Mouse (Mus musculus): ENCODE measurements around the gene Pitx1. TPM values are rescaled to one million over a fixed set of nuclear protein-coding genes. Genes with fewer than 3 reads are reported as not detected.

Pitx1 gene
- not detected in 2 replicates for total RNA-seq (2017)

GRCm38 (mm10) chr13:55836142-55836625 is at the start of gene Pitx1:
Gene Pitx1, minus strand, starts transcription at chr13:55836192.
- no peak for ATAC-seq (replicated peaks in 1 of 2; ENCODE audit: insufficient read depth in 1 of 2, low FRiP score in 2 of 2, low TSS enrichment in 1 of 2, low read depth in 1 of 2, poor library complexity in 2 of 2, severe bottlenecking in 2 of 2)

GRCm38 (mm10) chr13:55881431-55882202 is 45.6 kb upstream of the Pitx1 start:
- ATAC-seq (replicated peaks in 1 of 2; ENCODE audit: insufficient read depth in 1 of 2, low FRiP score in 2 of 2, low TSS enrichment in 1 of 2, low read depth in 1 of 2, poor library complexity in 2 of 2, severe bottlenecking in 2 of 2), result no peak

GRCm38 (mm10) chr13:55878353-55878752 is 42.4 kb upstream of the Pitx1 start:
- ATAC-seq (replicated peaks in 1 of 2; ENCODE audit: insufficient read depth in 1 of 2, low FRiP score in 2 of 2, low TSS enrichment in 1 of 2, low read depth in 1 of 2, poor library complexity in 2 of 2, severe bottlenecking in 2 of 2), result no peak

- no peak for ATAC-seq (replicated peaks in 1 of 2; ENCODE audit: insufficient read depth in 1 of 2, low FRiP score in 2 of 2, low TSS enrichment in 1 of 2, low read depth in 1 of 2, poor library complexity in 2 of 2, severe bottlenecking in 2 of 2)
These were observed 35.4 kb upstream of the Pitx1 start for GRCm38 (mm10) chr13:55871410-55871809.

- ATAC-seq (replicated peaks in 1 of 2; ENCODE audit: insufficient read depth in 1 of 2, low FRiP score in 2 of 2, low TSS enrichment in 1 of 2, low read depth in 1 of 2, poor library complexity in 2 of 2, severe bottlenecking in 2 of 2), result no peak
These were observed 34.0 kb upstream of the Pitx1 start for GRCm38 (mm10) chr13:55870001-55870400.

GRCm38 (mm10) chr13:55867540-55868103 is 31.6 kb upstream of the Pitx1 start:
- no peak for ATAC-seq (replicated peaks in 1 of 2; ENCODE audit: insufficient read depth in 1 of 2, low FRiP score in 2 of 2, low TSS enrichment in 1 of 2, low read depth in 1 of 2, poor library complexity in 2 of 2, severe bottlenecking in 2 of 2)

GRCm38 (mm10) chr13:55860483-55860882 is 24.5 kb upstream of the Pitx1 start:
- no peak for ATAC-seq (replicated peaks in 1 of 2; ENCODE audit: insufficient read depth in 1 of 2, low FRiP score in 2 of 2, low TSS enrichment in 1 of 2, low read depth in 1 of 2, poor library complexity in 2 of 2, severe bottlenecking in 2 of 2)

- ATAC-seq (replicated peaks in 1 of 2; ENCODE audit: insufficient read depth in 1 of 2, low FRiP score in 2 of 2, low TSS enrichment in 1 of 2, low read depth in 1 of 2, poor library complexity in 2 of 2, severe bottlenecking in 2 of 2), result peak; percentile 67 to 70; a peak in 2 of 4 replicates
These were observed 22.5 kb upstream of the Pitx1 start for GRCm38 (mm10) chr13:55858463-55858862.

GRCm38 (mm10) chr13:55855793-55856192 is 19.8 kb upstream of the Pitx1 start:
- no peak for ATAC-seq (replicated peaks in 1 of 2; ENCODE audit: insufficient read depth in 1 of 2, low FRiP score in 2 of 2, low TSS enrichment in 1 of 2, low read depth in 1 of 2, poor library complexity in 2 of 2, severe bottlenecking in 2 of 2)

GRCm38 (mm10) chr13:55852205-55852604 is 16.2 kb upstream of the Pitx1 start:
- no peak for ATAC-seq (replicated peaks in 1 of 2; ENCODE audit: insufficient read depth in 1 of 2, low FRiP score in 2 of 2, low TSS enrichment in 1 of 2, low read depth in 1 of 2, poor library complexity in 2 of 2, severe bottlenecking in 2 of 2)

GRCm38 (mm10) chr13:55850726-55851125 is 14.7 kb upstream of the Pitx1 start:
- ATAC-seq (replicated peaks in 1 of 2; ENCODE audit: insufficient read depth in 1 of 2, low FRiP score in 2 of 2, low TSS enrichment in 1 of 2, low read depth in 1 of 2, poor library complexity in 2 of 2, severe bottlenecking in 2 of 2), result no peak

- no peak for ATAC-seq (replicated peaks in 1 of 2; ENCODE audit: insufficient read depth in 1 of 2, low FRiP score in 2 of 2, low TSS enrichment in 1 of 2, low read depth in 1 of 2, poor library complexity in 2 of 2, severe bottlenecking in 2 of 2)
These were observed 12.7 kb upstream of the Pitx1 start for GRCm38 (mm10) chr13:55848604-55849190.

GRCm38 (mm10) chr13:55847805-55848204 is 11.8 kb upstream of the Pitx1 start:
- peak; percentile 30 to 42 for ATAC-seq (replicated peaks in 1 of 2; ENCODE audit: insufficient read depth in 1 of 2, low FRiP score in 2 of 2, low TSS enrichment in 1 of 2, low read depth in 1 of 2, poor library complexity in 2 of 2, severe bottlenecking in 2 of 2)

GRCm38 (mm10) chr13:55843700-55844099 is 7.7 kb upstream of the Pitx1 start:
- ATAC-seq (replicated peaks in 1 of 2; ENCODE audit: insufficient read depth in 1 of 2, low FRiP score in 2 of 2, low TSS enrichment in 1 of 2, low read depth in 1 of 2, poor library complexity in 2 of 2, severe bottlenecking in 2 of 2), result no peak

GRCm38 (mm10) chr13:55840223-55840622 is 4.2 kb upstream of the Pitx1 start:
- ATAC-seq (replicated peaks in 1 of 2; ENCODE audit: insufficient read depth in 1 of 2, low FRiP score in 2 of 2, low TSS enrichment in 1 of 2, low read depth in 1 of 2, poor library complexity in 2 of 2, severe bottlenecking in 2 of 2), result no peak

- no peak for ATAC-seq (replicated peaks in 1 of 2; ENCODE audit: insufficient read depth in 1 of 2, low FRiP score in 2 of 2, low TSS enrichment in 1 of 2, low read depth in 1 of 2, poor library complexity in 2 of 2, severe bottlenecking in 2 of 2)
These were observed 1.1 kb upstream of the Pitx1 start for GRCm38 (mm10) chr13:55836786-55837780.

- ATAC-seq (replicated peaks in 1 of 2; ENCODE audit: insufficient read depth in 1 of 2, low FRiP score in 2 of 2, low TSS enrichment in 1 of 2, low read depth in 1 of 2, poor library complexity in 2 of 2, severe bottlenecking in 2 of 2), result no peak
These were observed 369 bp downstream of the Pitx1 start for GRCm38 (mm10) chr13:55835548-55836097.
